Mouse (Mus musculus) lung, postnatal 0 days (tissue): ENCODE measurements around the gene Slc44a5.

Experiments used
- CTCF ChIP-seq: IDR thresholded peaks from 2 replicates; pipeline ENCODE4 v1.5.1; 2016; ENCODE audit warnings: antibody characterized with exemption, mild to moderate bottlenecking
- EP300 ChIP-seq: IDR thresholded peaks from 2 replicates; pipeline ENCODE4 v1.6.1; 2016; ENCODE audit warnings: antibody characterized with exemption, mild to moderate bottlenecking, control low read depth

GRCm38 (mm10) chr3:154317651-154318248, 344.5 kb downstream of the Slc44a5 start:
- TF ChIP-seq EP300, result no peak
- peak; percentile 68 for TF ChIP-seq CTCF
